Mouse (Mus musculus) G1E (cell line): ENCODE results near the gene Prkar1b. TPM values are rescaled to one million over a fixed set of nuclear protein-coding genes. Genes with fewer than 3 reads are reported as not detected.

Experiments
- ATAC-seq: 2 replicates; pipeline ENCODE4 v1.8.0; 2016; ENCODE audit warnings: mild to moderate bottlenecking; ENCODE audit not compliant: insufficient number of reproducible peaks, poor library complexity, low FRiP score, severe bottlenecking; ENCODE audit errors: extremely low read depth
- DNase-seq: peaks from one replicate; pipeline ENCODE4 v3.0.0; 2012; ENCODE audit warnings: low spot score
- H3K27me3 ChIP-seq: 2 replicates; pipeline ENCODE4 v1.6.1; 2012; ENCODE audit warnings: mild to moderate bottlenecking, low read length, inconsistent platforms; ENCODE audit not compliant: insufficient read depth
- H3K36me3 ChIP-seq: replicated peaks from 2 replicates; pipeline ENCODE3; 2012; ENCODE audit warnings: mild to moderate bottlenecking, inconsistent platforms
- H3K4me1 ChIP-seq: 2 replicates; pipeline ENCODE4 v1.6.1; 2012; ENCODE audit warnings: low read depth, low read length, inconsistent platforms, mixed read lengths; ENCODE audit not compliant: insufficient read depth
- H3K4me3 ChIP-seq: 2 replicates; pipeline ENCODE4 v1.5.1; 2012; ENCODE audit warnings: low read depth, mild to moderate bottlenecking, inconsistent platforms, low read length, moderate library complexity, mixed read lengths
- H3K9me3 ChIP-seq: replicated peaks from 2 replicates; pipeline ENCODE4 v1.6.1; 2012; ENCODE audit warnings: inconsistent platforms
- CTCF ChIP-seq: IDR thresholded peaks from 2 replicates; pipeline ENCODE4 v1.5.1; 2012; ENCODE audit warnings: low read depth, low read length, inconsistent platforms, mixed read lengths
- GATA1 ChIP-seq: IDR thresholded peaks from 2 replicates; pipeline ENCODE4 v1.6.1; 2012; ENCODE audit warnings: borderline replicate concordance, low read length, inconsistent platforms, mixed read lengths
- GATA2 ChIP-seq: IDR thresholded peaks from 2 replicates; pipeline ENCODE4 v1.6.1; 2012; ENCODE audit warnings: low read depth, low read length, inconsistent platforms, borderline replicate concordance
- POLR2AphosphoS5 ChIP-seq: IDR thresholded peaks from 2 replicates; pipeline ENCODE4 v1.6.1; 2012; ENCODE audit warnings: low read depth, low read length, inconsistent platforms; ENCODE audit not compliant: insufficient replicate concordance
- TAL1 ChIP-seq: conservative IDR thresholded peaks from 2 replicates; pipeline ENCODE4 v1.6.1; 2012; ENCODE audit warnings: low read depth, low read length, inconsistent platforms, mixed read lengths
- polyA plus RNA-seq: library from polyadenylated mRNA; stranded (reverse); fragments of >175 nt; gene quantifications from 2 replicates; pipeline ENCODE4 v1.2.3, GENCODE M21; 2012
- total RNA-seq, 2 experiments: library from RNA; stranded (forward) in 1 of 2; stranded (reverse) in 1 of 2; fragments of 200-1000 nt in 1 of 2; fragments of >200 nt in 1 of 2; fragmentation: Nextera tagmentation in 1 of 2; gene quantifications; 2 replicates each; pipeline ENCODE4 v1.2.3; 2014 to 2017

The Prkar1b gene
- total and polyA plus RNA-seq, 3 experiments = 1.3 TPM; not detected in 2

GRCm38 (mm10) chr5:139098991-139099972, 50.5 kb downstream of the Prkar1b start:
- no peak for DNase-seq
- ATAC-seq = no peak
- peaks cover 10% of the 10 kb centered on the region for H3K27me3 ChIP-seq

DNA sequence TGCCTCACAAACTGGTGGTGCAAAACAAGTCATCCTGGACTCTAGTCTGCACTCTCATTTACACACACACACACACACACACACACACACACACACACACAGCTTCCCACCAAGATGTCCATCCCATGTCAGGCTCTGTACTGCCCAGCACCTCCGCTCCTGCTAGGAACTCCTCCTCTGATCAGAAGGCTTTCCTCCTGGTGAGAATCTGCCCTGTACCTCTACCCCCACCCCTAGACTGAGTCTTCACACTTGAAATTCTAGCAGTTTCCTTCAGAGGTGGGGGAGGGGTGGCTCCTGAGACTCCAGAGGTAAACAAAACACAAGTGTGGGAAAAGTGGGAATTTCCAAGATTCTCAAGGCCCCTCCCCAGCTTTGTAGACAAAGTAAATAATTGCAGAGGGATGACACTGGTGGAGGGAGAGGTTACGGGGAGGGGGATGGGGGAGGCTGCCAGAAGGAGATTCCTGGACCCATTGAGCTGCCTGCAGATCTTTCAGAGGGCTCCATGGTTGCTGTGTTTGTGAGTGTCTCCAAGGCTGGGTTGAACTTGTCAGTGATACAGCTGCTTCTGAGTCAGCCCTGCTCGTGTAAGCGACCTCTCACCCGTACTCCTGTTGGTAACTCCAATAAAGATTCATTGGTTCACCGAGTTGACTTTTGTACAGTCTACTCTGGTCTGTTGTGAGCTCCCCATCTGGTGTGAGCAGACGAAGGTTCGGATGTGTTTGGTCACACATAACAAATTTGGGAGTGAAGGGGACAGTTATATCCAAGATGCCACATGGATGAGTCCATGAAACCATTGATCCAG, 54.3 kb downstream of the Prkar1b start:
- ATAC-seq (no peak), DNase-seq (no peak)
- no peak for TF ChIP-seq GATA2
- TF ChIP-seq TAL1 = no peak
- no peak for TF ChIP-seq CTCF
- TF ChIP-seq POLR2AphosphoS5 = no peak
- no peak for TF ChIP-seq GATA1
- Histone ChIP-seq H3K27me3 (peaks cover 10% of the 10 kb centered on the region), H3K36me3 (no peaks in the 10 kb centered on the region), H3K4me1 (no peaks in the 10 kb centered on the region), H3K4me3 (no peak overlapping the region), H3K9me3 (no peaks in the 10 kb centered on the region)

More at GRCm38 (mm10) chr5:139098991-139099972, 50.5 kb downstream of the Prkar1b start:
- no peak for TF ChIP-seq TAL1
- TF ChIP-seq POLR2AphosphoS5 = no peak
- TF ChIP-seq GATA1 = no peak
- no peak for TF ChIP-seq CTCF
- no peak for TF ChIP-seq GATA2
- H3K36me3 ChIP-seq = no peaks in the 10 kb centered on the region
- no peak overlapping the region for H3K4me3 ChIP-seq
- no peaks in the 10 kb centered on the region for H3K9me3 ChIP-seq
- no peaks in the 10 kb centered on the region for H3K4me1 ChIP-seq

DNA sequence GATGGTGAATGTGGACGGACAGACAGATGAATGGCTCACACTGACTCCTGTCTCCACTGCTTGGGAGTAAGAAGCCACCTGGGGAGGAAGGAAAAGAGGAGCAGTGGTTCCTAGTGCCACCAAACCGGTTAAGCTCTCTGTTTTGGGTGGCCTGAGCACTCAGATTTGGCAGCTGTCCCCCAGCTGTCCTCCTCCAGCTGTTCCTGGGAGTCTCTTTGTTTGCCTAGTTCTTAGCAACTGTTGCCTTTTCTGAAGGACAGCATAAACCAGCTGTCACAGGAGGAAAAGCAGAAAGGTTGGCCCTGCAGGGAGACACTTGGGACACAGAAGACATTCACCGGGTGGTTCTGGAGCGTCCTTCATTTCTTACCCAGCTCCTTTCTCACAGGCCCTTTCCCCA, 56.3 kb downstream of the Prkar1b start:
- no peak for ATAC-seq
- no peaks in the 10 kb centered on the region for H3K36me3 ChIP-seq
- TF ChIP-seq POLR2AphosphoS5 = no peak
- TF ChIP-seq GATA2 = no peak
- TF ChIP-seq GATA1 = no peak
- TF ChIP-seq TAL1 = no peak
- no peak for TF ChIP-seq CTCF
- no peaks in the 10 kb centered on the region for H3K9me3 ChIP-seq
- H3K27me3 ChIP-seq = peaks cover 5% of the 10 kb centered on the region
- no peak overlapping the region for H3K4me3 ChIP-seq
- DNase-seq = no peak
- no peaks in the 10 kb centered on the region for H3K4me1 ChIP-seq

GRCm38 (mm10) chr5:139091713-139092112, 58.1 kb downstream of the Prkar1b start:
- Histone ChIP-seq H3K36me3 (no peaks in the 10 kb centered on the region), H3K4me3 (no peak overlapping the region), H3K27me3 (peaks cover 2% of the 10 kb centered on the region; the same call in 1 of the 2 replicates), H3K4me1 (no peaks in the 10 kb centered on the region), H3K9me3 (no peaks in the 10 kb centered on the region)
- DNase-seq (no peak), ATAC-seq (no peak)
- no peak for TF ChIP-seq POLR2AphosphoS5
- no peak for TF ChIP-seq CTCF
- TF ChIP-seq TAL1 = no peak
- no peak for TF ChIP-seq GATA2
- TF ChIP-seq GATA1 = no peak

DNA sequence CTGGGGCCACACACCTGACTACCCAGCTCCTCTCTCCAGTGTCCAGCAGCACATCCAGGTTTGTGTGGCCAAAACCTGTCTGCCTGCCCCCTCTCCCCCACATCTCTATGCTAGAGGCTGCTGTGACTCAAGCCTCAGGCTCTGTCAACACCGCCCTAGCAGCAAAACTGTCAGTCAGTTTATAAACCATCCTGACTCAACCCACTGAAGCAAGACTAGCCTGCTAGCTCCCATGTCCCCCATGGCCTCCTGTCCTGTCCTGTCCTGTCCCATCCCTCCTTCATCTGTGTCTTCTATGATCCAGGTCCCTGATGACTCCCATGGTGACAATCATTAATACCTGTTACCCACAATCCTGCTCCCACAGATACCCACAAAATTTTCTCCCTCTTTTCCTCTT, 59.6 kb downstream of the Prkar1b start:
- no peak for DNase-seq
- no peaks in the 10 kb centered on the region for H3K9me3 ChIP-seq
- H3K4me3 ChIP-seq = no peak overlapping the region
- no peaks in the 10 kb centered on the region for H3K4me1 ChIP-seq
- ATAC-seq = no peak
- H3K27me3 ChIP-seq = peaks cover 2% of the 10 kb centered on the region; the same call in 1 of the 2 replicates
- H3K36me3 ChIP-seq = no peaks in the 10 kb centered on the region
- TF ChIP-seq GATA2 = no peak
- TF ChIP-seq GATA1 = no peak
- TF ChIP-seq POLR2AphosphoS5 = no peak
- TF ChIP-seq TAL1 = no peak
- TF ChIP-seq CTCF = no peak

- Histone ChIP-seq H3K4me1 (no peaks in the 10 kb centered on the region), H3K27me3 (peaks cover 2% of the 10 kb centered on the region; the same call in 1 of the 2 replicates), H3K4me3 (no peak overlapping the region), H3K9me3 (no peaks in the 10 kb centered on the region), H3K36me3 (no peaks in the 10 kb centered on the region)
- TF ChIP-seq GATA1 = no peak
- no peak for TF ChIP-seq TAL1
- no peak for TF ChIP-seq GATA2
- peak; percentile 28; the same call in 1 of the 2 replicates for TF ChIP-seq CTCF
- ATAC-seq (no peak), DNase-seq (no peak)
Observed at GRCm38 (mm10) chr5:139088173-139088572, 61.6 kb downstream of the Prkar1b start.
